Mouse (Mus musculus): Measurements from ENCODE around the gene Zfp990.
"Not testable (repeated sequence)": the region's sequence is repeated elsewhere in the genome, so short reads cannot be mapped to it uniquely, and the experiment has no call there.

GRCm38 (mm10) chr4:145514637-145515036 lies 4.1 kb downstream of the Zfp990 start:
- not testable (repeated sequence) for TF ChIP-seq CHD2 (IDR thresholded peaks at IDR 0.05; ENCODE audit: low read depth, low read length); MAFK (IDR thresholded peaks at IDR 0.05; ENCODE audit: insufficient read depth, low read depth, low read length)
